Mouse (Mus musculus) bone marrow, adult 2 months (tissue): Measurements from ENCODE around the gene Ube3c. TPM values are rescaled to one million over a fixed set of nuclear protein-coding genes. Genes with fewer than 3 reads are reported as not detected.

Experiments used
- H3K27ac ChIP-seq: fragments of 200-500 bp; 2 replicates; pipeline ENCODE4 v1.5.1; 2012; ENCODE audit warnings: low read depth, mild to moderate bottlenecking, control low read depth, inconsistent platforms, low read length; ENCODE audit not compliant: control insufficient read depth, poor library complexity, insufficient read depth
- H3K4me1 ChIP-seq: fragments of 200-500 bp; 2 replicates; pipeline ENCODE4 v1.6.1; 2011; ENCODE audit warnings: low read length; ENCODE audit not compliant: control insufficient read depth, insufficient read depth
- H3K4me3 ChIP-seq: fragments of 200-500 bp; replicated peaks from 2 replicates; pipeline ENCODE3; 2011; ENCODE audit warnings: mild to moderate bottlenecking, low read depth, low read length, control low read depth; ENCODE audit not compliant: control insufficient read depth
- CTCF ChIP-seq: fragments of 200-500 bp; IDR thresholded peaks from 2 replicates; pipeline ENCODE4 v1.5.1; 2011; ENCODE audit warnings: low read length, control low read depth; ENCODE audit not compliant: control insufficient read depth, insufficient read depth
- POLR2A ChIP-seq: fragments of 200-500 bp; IDR thresholded peaks from 2 replicates; pipeline ENCODE4 v1.6.1; 2011; ENCODE audit warnings: low read depth, mild to moderate bottlenecking, control low read depth, low read length, borderline replicate concordance; ENCODE audit not compliant: control insufficient read depth
- WGBS: fragments of 180-500 bp; shearing (Covaris S2); methylation state at CpG from one replicate; pipeline ENCODE4 v1.1.7; 2018; 5-methylcytosine and 5-hydroxymethylcytosine counted together
- polyA plus RNA-seq: library from polyadenylated mRNA; stranded (reverse); fragments of >200 nt; gene quantifications from 2 replicates; pipeline ENCODE4 v1.2.4, GENCODE M21; 2011; ENCODE audit warnings: low replicate concordance; ENCODE audit not compliant: missing spikeins, insufficient read depth, insufficient read length

Gene Ube3c
- polyA plus RNA-seq, 1 experiment: 12.1 TPM

- TF ChIP-seq CTCF: no peak
- TF ChIP-seq POLR2A: no peak
- no peaks in the 10 kb centered on the region for H3K4me1 ChIP-seq
- 91% methylated on average over 2 of the region's 2 CpGs for WGBS
- H3K4me3 ChIP-seq: no peak overlapping the region
- H3K27ac ChIP-seq: no peak overlapping the region
These were observed 156.3 kb downstream of the Ube3c start for GRCm38 (mm10) chr5:29725369-29725768.

Other genes starting within 250 kb of the Ube3c start
- 1.7 and 2.2 TPM in 2 replicates for gene Lmbr1, start 190.9 kb upstream of the Ube3c start, polyA plus RNA-seq
- 3.4 and 3.9 TPM in 2 replicates for gene Nom1, start 134.6 kb upstream of the Ube3c start, polyA plus RNA-seq
- gene Mnx1, start 90.8 kb upstream of the Ube3c start, polyA plus RNA-seq: not detected in 2 replicates
- gene Dnajb6, start 166.4 kb downstream of the Ube3c start, polyA plus RNA-seq: 67.8 and 110 TPM in 2 replicates
- not detected in 2 replicates for gene Gm5129, start 166.7 kb downstream of the Ube3c start, polyA plus RNA-seq